Mouse (Mus musculus) R1 (cell line): Measurements from ENCODE around the gene Neurl4.

Source experiments
- DNase-seq: peaks from one replicate; pipeline ENCODE4 v3.0.0-alpha.2; 2018; ENCODE audit warnings: low read depth, low spot score

The Neurl4 gene

GRCm38 (mm10) chr11:69881787-69882670 is 18.8 kb upstream of the Neurl4 start:
- no peak for DNase-seq

GRCm38 (mm10) chr11:69883066-69883465 is 17.8 kb upstream of the Neurl4 start:
- peak; percentile 78 for DNase-seq

- DNase-seq: no peak
These were observed 17.2 kb upstream of the Neurl4 start for GRCm38 (mm10) chr11:69883527-69884151.

GRCm38 (mm10) chr11:69884240-69884639 is 16.6 kb upstream of the Neurl4 start:
- no peak for DNase-seq

- DNase-seq: no peak
These were observed 16.2 kb upstream of the Neurl4 start for GRCm38 (mm10) chr11:69884663-69885062.

GRCm38 (mm10) chr11:69886907-69887635 is 13.8 kb upstream of the Neurl4 start:
- peak; percentile 81 for DNase-seq

- no peak for DNase-seq
These were observed 9.4 kb upstream of the Neurl4 start for GRCm38 (mm10) chr11:69891482-69891881.

GRCm38 (mm10) chr11:69894671-69895070 is 6.2 kb upstream of the Neurl4 start:
- peak; percentile 49 for DNase-seq

- no peak for DNase-seq
These were observed 5.6 kb upstream of the Neurl4 start, which contains the start of gene Acap1 for GRCm38 (mm10) chr11:69895291-69895690. Gene Acap1 (minus strand): TSS chr11:69895539.

GRCm38 (mm10) chr11:69899870-69900269 is 1.0 kb upstream of the Neurl4 start:
- no peak for DNase-seq

- DNase-seq: peak; percentile 99
These were observed 554 bp downstream of the Neurl4 start for GRCm38 (mm10) chr11:69901406-69901846.

- DNase-seq: no peak
These were observed 1.1 kb downstream of the Neurl4 start for GRCm38 (mm10) chr11:69901993-69902392.

- no peak for DNase-seq
These were observed 2.1 kb downstream of the Neurl4 start for GRCm38 (mm10) chr11:69902972-69903371.

GRCm38 (mm10) chr11:69904311-69904710 is 3.4 kb downstream of the Neurl4 start:
- DNase-seq: no peak

- DNase-seq: no peak
These were observed 7.8 kb downstream of the Neurl4 start for GRCm38 (mm10) chr11:69908645-69909044.

GRCm38 (mm10) chr11:69909174-69909573 is 8.3 kb downstream of the Neurl4 start:
- no peak for DNase-seq

- no peak for DNase-seq
These were observed 9.3 kb downstream of the Neurl4 start for GRCm38 (mm10) chr11:69910177-69910576.

- no peak for DNase-seq
These were observed 10.1 kb downstream of the Neurl4 start for GRCm38 (mm10) chr11:69910781-69911560.

GRCm38 (mm10) chr11:69911701-69912100 is 10.8 kb downstream of the Neurl4 start:
- no peak for DNase-seq

GRCm38 (mm10) chr11:69912716-69913530 is 12.1 kb downstream of the Neurl4 start:
- DNase-seq: peak; percentile 27
